Mouse (Mus musculus) lung, adult 2 months (tissue): Measurements from ENCODE around the gene Tmtc1.

Experiments
- CTCF ChIP-seq: fragments of 200-500 bp; IDR thresholded peaks from 2 replicates; pipeline ENCODE4 v1.5.1; 2011; ENCODE audit warnings: mild to moderate bottlenecking, low read length, control low read depth; ENCODE audit not compliant: insufficient read depth
- POLR2A ChIP-seq: fragments of 200-500 bp; IDR thresholded peaks from 2 replicates; pipeline ENCODE4 v1.6.1; 2011; ENCODE audit warnings: low read depth, mild to moderate bottlenecking, control low read depth, low read length, borderline replicate concordance; ENCODE audit errors: extremely low read depth

DNA sequence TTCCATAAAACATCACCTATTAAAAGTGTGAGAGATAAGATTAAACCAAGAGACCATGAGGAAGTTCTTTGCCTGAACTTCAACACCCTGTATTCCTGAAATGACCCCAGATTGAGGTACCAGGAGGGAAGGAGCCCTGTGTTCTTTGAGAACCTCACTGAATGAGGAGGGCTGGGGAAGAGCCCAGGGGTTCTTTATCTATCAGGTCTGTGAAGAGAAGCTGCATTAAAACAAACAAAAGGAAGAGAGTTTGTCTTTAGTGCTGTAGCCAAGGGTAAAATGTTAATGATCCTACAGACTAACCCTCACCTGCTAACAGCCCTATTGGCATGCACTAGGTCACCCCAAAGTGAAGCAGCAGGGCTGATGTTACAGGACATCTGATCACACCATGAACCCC, 153.3 kb downstream of the Tmtc1 start:
- TF ChIP-seq POLR2A: no peak
- TF ChIP-seq CTCF: no peak
